In the genomic region with DNA sequence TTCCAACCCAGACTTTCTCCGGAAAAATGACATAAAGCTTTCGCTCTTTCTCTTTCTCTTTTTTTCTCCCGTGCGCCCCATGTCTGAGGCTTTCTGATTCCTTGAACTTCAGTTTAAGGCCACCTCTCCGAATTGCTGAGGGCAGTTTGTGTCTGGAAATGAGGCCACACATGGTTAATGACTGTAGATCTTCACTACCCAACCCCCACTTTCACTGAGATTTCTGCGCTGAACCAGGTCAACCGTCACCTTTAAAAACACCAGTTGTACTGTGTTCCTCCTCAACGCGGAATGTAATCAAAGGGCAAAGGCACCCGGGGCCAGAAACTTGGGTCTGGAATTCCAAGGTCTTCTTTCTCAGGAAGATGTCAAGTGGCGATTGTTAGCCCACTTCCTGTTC, we compare ENCODE assay signal across 16 mouse cellular contexts. TPM values are rescaled to one million over a fixed set of nuclear protein-coding genes. Genes with fewer than 3 reads are reported as not detected.
A peak's percentile ranks its signal among the peaks of the same experiment; 100 is the strongest.
DNase-seq lines count a peak whose midpoint lies in the region; ATAC-seq lines count a peak whose summit lies in the region.
"Had no signal": no experiment of that assay in that cellular context is flagged by ENCODE, and none has a peak within 500 bp of the region (broad histone marks: within the 10 kb centered on the region; RNA-seq: fewer than 3 reads in every experiment).

No protein-coding gene starts in this region.

- H3K9me3 ChIP-seq in intestine, embryonic 14.5 days (ENCODE audit: control insufficient read depth, low read length), result no peaks in the 10 kb centered on the region
- no peaks in the 10 kb centered on the region for H3K9me3 ChIP-seq in neural tube, embryonic 13.5 days
- H3K9me3 ChIP-seq: embryonic facial prominence, embryonic 13.5 days; hindbrain, embryonic 15.5 days; liver, embryonic 12.5 days had no signal

- 1% methylated on average over 11 of the region's 11 CpGs for WGBS in intestine, embryonic 14.5 days
- WGBS in neural tube, embryonic 13.5 days, result 2% methylated on average over 11 of the region's 11 CpGs

- no peaks in the 10 kb centered on the region for H3K36me3 ChIP-seq in intestine, embryonic 14.5 days (ENCODE audit: control insufficient read depth, insufficient read depth, low read length)
- H3K36me3 ChIP-seq in neural tube, embryonic 13.5 days, result no peaks in the 10 kb centered on the region
- H3K36me3 ChIP-seq: embryonic facial prominence, embryonic 13.5 days; hindbrain, embryonic 15.5 days; liver, embryonic 12.5 days had no signal

- H3K4me2 ChIP-seq in intestine, embryonic 14.5 days (ENCODE audit: low read length), result no peak overlapping the region
- peak overlapping the region; percentile 64 for H3K4me2 ChIP-seq in neural tube, embryonic 13.5 days
- H3K4me2 ChIP-seq: embryonic facial prominence, embryonic 13.5 days; hindbrain, embryonic 15.5 days; liver, embryonic 12.5 days had no signal

- H3K27ac ChIP-seq in intestine, embryonic 14.5 days (ENCODE audit: low read depth), result no peak overlapping the region
- no peak overlapping the region for H3K27ac ChIP-seq in neural tube, embryonic 13.5 days (replicated peaks)
- H3K27ac ChIP-seq: embryonic facial prominence, embryonic 13.5 days; hindbrain, embryonic 15.5 days; liver, embryonic 12.5 days had no signal

- peaks cover 99% of the 10 kb centered on the region for H3K27me3 ChIP-seq in intestine, embryonic 14.5 days (replicated peaks; ENCODE audit: control insufficient read depth, insufficient read depth, low read length)
- H3K27me3 ChIP-seq in neural tube, embryonic 13.5 days, result peaks cover 77% of the 10 kb centered on the region

- no peak overlapping the region for H3K9ac ChIP-seq in intestine, embryonic 14.5 days (ENCODE audit: low read length)
- H3K9ac ChIP-seq in neural tube, embryonic 13.5 days, result peak overlapping the region; percentile 83
- H3K9ac ChIP-seq: embryonic facial prominence, embryonic 13.5 days; hindbrain, embryonic 15.5 days; liver, embryonic 12.5 days had no signal

- no peak for ATAC-seq in intestine, embryonic 14.5 days (replicated peaks; ENCODE audit: low FRiP score, low TSS enrichment, low read depth)
- ATAC-seq in neural tube, embryonic 13.5 days (ENCODE audit: low read depth), result no peak
- ATAC-seq: forebrain, embryonic 16.5 days; liver, embryonic 12.5 days had no signal

- 0 out of 2 replicates have a peak overlapping the region, but pooled peaks have one; percentile 0 for H3K4me3 ChIP-seq in intestine, embryonic 14.5 days (ENCODE audit: low read depth, low read length)
- H3K4me3 ChIP-seq in neural tube, embryonic 13.5 days, result peak overlapping the region; percentile 58
- H3K4me3 ChIP-seq: embryonic facial prominence, embryonic 13.5 days; hindbrain, embryonic 15.5 days; liver, embryonic 12.5 days had no signal

- DNase-seq in adrenal gland, postnatal 10 days, result peak; percentile 42
- no peak for DNase-seq in adrenal gland, adult 8-10 months
- no peak for DNase-seq in intestine, embryonic 14.5 days (ENCODE audit: low spot score)
- DNase-seq in kidney, postnatal 10 days, result peak; percentile 64
- no peak for DNase-seq in frontal cortex, postnatal 10 days (ENCODE audit: low spot score in 2 of 2)
- no peak for DNase-seq in urinary bladder, adult 18-20 months (ENCODE audit: low spot score in 2 of 2)
- DNase-seq in urinary bladder, postnatal 4 days (ENCODE audit: low spot score in 2 of 2), result no peak
- DNase-seq: cerebellum, adult 2 months; lung, postnatal 36 days; thymus, postnatal 4 days had no signal

- H3K4me1 ChIP-seq in intestine, embryonic 14.5 days (replicated peaks; ENCODE audit: control insufficient read depth, insufficient read depth, low read length), result peaks cover 3% of the 10 kb centered on the region; the same call in 1 of the 2 replicates
- peaks cover 74% of the 10 kb centered on the region for H3K4me1 ChIP-seq in neural tube, embryonic 13.5 days (replicated peaks)
- H3K4me1 ChIP-seq: hindbrain, embryonic 15.5 days; liver, embryonic 12.5 days had no signal

RNA-seq across cellular contexts. Expression of a gene that starts 17.0 kb away (rescaled TPM):
- 10 to 100 TPM; 55.7 to 73.6 TPM for total RNA-seq in adrenal gland, postnatal 10 days (2021)
- 100 to 1,000 TPM; 157 to 250 (median 226) TPM for total RNA-seq in adrenal gland, adult 8-10 months (2022)
- 1.0 and 1.1 TPM in 2 replicates for polyA plus RNA-seq in intestine, embryonic 14.5 days (2014; fragmentation: Nextera tagmentation; extraction: Ambion mirVana)
- 72.9 and 74.7 TPM in 2 replicates for polyA plus RNA-seq in neural tube, embryonic 13.5 days (2015; fragmentation: Nextera tagmentation; extraction: Ambion mirVana)
- total RNA-seq: heart, adult 8-10 months had no signal
- polyA plus RNA-seq: cerebellum, adult 2 months; forebrain, embryonic 16.5 days; liver, embryonic 12.5 days had no signal

RNA-seq across cellular contexts. Expression of a gene that starts 27.5 kb away (rescaled TPM):
- total RNA-seq in adrenal gland, postnatal 10 days (2021), result 10 to 100 TPM; 38.5 to 44.0 TPM
- 10 to 100 TPM; 50.4 to 99.8 (median 83.6) TPM for total RNA-seq in adrenal gland, adult 8-10 months (2022)
- 1.5 and 1.7 TPM in 2 replicates for polyA plus RNA-seq in intestine, embryonic 14.5 days (2014; fragmentation: Nextera tagmentation; extraction: Ambion mirVana)
- polyA plus RNA-seq in neural tube, embryonic 13.5 days (2015; fragmentation: Nextera tagmentation; extraction: Ambion mirVana), result 81.7 and 114 TPM in 2 replicates
- total RNA-seq: heart, adult 8-10 months had no signal
- polyA plus RNA-seq: forebrain, embryonic 16.5 days; liver, embryonic 12.5 days had no signal

RNA-seq across cellular contexts. Expression of a gene that starts 32.2 kb away (rescaled TPM):
- 10 to 100 TPM; 27.3 to 27.7 TPM for total RNA-seq in adrenal gland, postnatal 10 days (2021)
- 10 to 100 TPM; 44.6 to 62.9 (median 53.0) TPM for total RNA-seq in adrenal gland, adult 8-10 months (2022)
- 11.7 and 13.2 TPM in 2 replicates for polyA plus RNA-seq in intestine, embryonic 14.5 days (2014; fragmentation: Nextera tagmentation; extraction: Ambion mirVana)
- polyA plus RNA-seq in neural tube, embryonic 13.5 days (2015; fragmentation: Nextera tagmentation; extraction: Ambion mirVana), result 124 and 125 TPM in 2 replicates
- total RNA-seq: heart, adult 8-10 months had no signal
- polyA plus RNA-seq: cerebellum, adult 2 months; forebrain, embryonic 16.5 days had no signal

RNA-seq across cellular contexts. Expression of a gene that starts 38.1 kb away (rescaled TPM):
- total RNA-seq in adrenal gland, postnatal 10 days (2021), result 10 to 100 TPM; 23.6 to 29.8 TPM
- total RNA-seq in adrenal gland, adult 8-10 months (2022), result 10 to 100 TPM; 56.4 to 77.8 (median 59.5) TPM
- 18.1 and 24.1 TPM in 2 replicates for polyA plus RNA-seq in intestine, embryonic 14.5 days (2014; fragmentation: Nextera tagmentation; extraction: Ambion mirVana)
- 171 and 174 TPM in 2 replicates for polyA plus RNA-seq in neural tube, embryonic 13.5 days (2015; fragmentation: Nextera tagmentation; extraction: Ambion mirVana)
- total RNA-seq: heart, adult 8-10 months had no signal
- polyA plus RNA-seq: forebrain, embryonic 16.5 days had no signal

RNA-seq across cellular contexts. Expression of a gene that starts 48.9 kb away (rescaled TPM):
- total RNA-seq in adrenal gland, postnatal 10 days (2021), result 10 to 100 TPM; 12.1 to 17.1 TPM
- 10 to 100 TPM; 25.2 to 38.3 (median 26.7) TPM for total RNA-seq in adrenal gland, adult 8-10 months (2022)
- polyA plus RNA-seq in intestine, embryonic 14.5 days (2014; fragmentation: Nextera tagmentation; extraction: Ambion mirVana), result 49.6 and 51.6 TPM in 2 replicates
- polyA plus RNA-seq in neural tube, embryonic 13.5 days (2015; fragmentation: Nextera tagmentation; extraction: Ambion mirVana), result 67.1 and 88.3 TPM in 2 replicates
- polyA plus RNA-seq: forebrain, embryonic 16.5 days had no signal

Comparison
In these comparisons a context has a peak if more than half of its experiments do, and no peak if none do; other contexts are left out.
1. DNase-seq: peak in adrenal gland, postnatal 10 days (single experiment) and kidney, postnatal 10 days (single experiment); none in adrenal gland, adult 8-10 months (single experiment), intestine, embryonic 14.5 days (single experiment), frontal cortex, postnatal 10 days (0 of 2), urinary bladder, adult 18-20 months (0 of 2) and urinary bladder, postnatal 4 days (0 of 2).